Mouse (Mus musculus): Measurements from ENCODE around the gene Pla2g16. TPM values are rescaled to one million over a fixed set of nuclear protein-coding genes. Genes with fewer than 3 reads are reported as not detected.

Gene Pla2g16
- polyA plus RNA-seq, 1 experiment, result 24.9 TPM

- no peak for TF ChIP-seq CTCF (conservative IDR thresholded peaks at IDR 0.05; ENCODE audit: insufficient read depth, insufficient read length, low read depth, low read length)
- H3K36me3 ChIP-seq (ENCODE audit: control insufficient read depth, insufficient read depth, low read length), result no peaks in the 10 kb centered on the region
- DNase-seq, result peak; percentile 45
- H3K4me3 ChIP-seq (ENCODE audit: insufficient read depth, low read depth, low read length), result no peak overlapping the region
- peaks cover 4% of the 10 kb centered on the region; the same call in 1 of the 2 replicates for H3K4me1 ChIP-seq (ENCODE audit: control insufficient read depth, insufficient read depth, low read length)
- no peak overlapping the region for H3K27ac ChIP-seq (ENCODE audit: insufficient read depth, low read depth, low read length)
- no peaks in the 10 kb centered on the region; the same call in 1 of the 2 replicates for H3K27me3 ChIP-seq (replicated peaks; ENCODE audit: control insufficient read depth, insufficient read depth, low read length)
- WGBS, result 67% methylated on average over 10 of the region's 10 CpGs
Observed at GRCm38 (mm10) chr19:7562601-7563129, 5.4 kb downstream of the Pla2g16 start.

DNA sequence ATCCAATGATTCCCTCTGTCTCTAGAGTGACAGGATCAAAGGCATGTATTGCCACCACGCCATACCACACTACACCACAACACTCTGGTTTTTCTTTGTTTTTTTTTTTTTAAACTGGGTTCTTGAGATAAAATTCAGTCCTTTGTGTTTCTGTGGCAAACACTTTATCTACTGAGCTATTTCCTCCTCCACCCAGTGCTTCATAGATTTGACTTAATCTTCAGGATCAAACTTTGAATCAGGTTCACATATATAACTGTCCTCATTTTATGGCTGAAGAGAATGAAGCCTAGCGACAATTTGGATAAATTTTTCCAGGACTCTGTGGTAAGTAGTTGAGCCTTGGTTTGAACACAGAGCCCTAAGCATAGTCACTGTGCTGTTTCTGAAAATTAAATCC, 6.4 kb downstream of the Pla2g16 start:
- H3K4me1 ChIP-seq (ENCODE audit: control insufficient read depth, insufficient read depth, low read length), result no peaks in the 10 kb centered on the region
- no peak overlapping the region for H3K4me3 ChIP-seq (ENCODE audit: insufficient read depth, low read depth, low read length)
- TF ChIP-seq POLR2A (IDR thresholded peaks at IDR 0.05; ENCODE audit: low read depth, low read length) (no peak), CTCF (conservative IDR thresholded peaks at IDR 0.05; ENCODE audit: insufficient read depth, insufficient read length, low read depth, low read length) (no peak)
- DNase-seq, result no peak
- H3K36me3 ChIP-seq (ENCODE audit: control insufficient read depth, insufficient read depth, low read length), result no peaks in the 10 kb centered on the region
- H3K27me3 ChIP-seq (replicated peaks; ENCODE audit: control insufficient read depth, insufficient read depth, low read length), result no peaks in the 10 kb centered on the region; the same call in 1 of the 2 replicates
- 95% methylated on average over 2 of the region's 2 CpGs for WGBS
- H3K27ac ChIP-seq (ENCODE audit: insufficient read depth, low read depth, low read length), result no peak overlapping the region

GRCm38 (mm10) chr19:7564457-7564856, 7.2 kb downstream of the Pla2g16 start:
- TF ChIP-seq CTCF (conservative IDR thresholded peaks at IDR 0.05; ENCODE audit: insufficient read depth, insufficient read length, low read depth, low read length) (no peak), POLR2A (IDR thresholded peaks at IDR 0.05; ENCODE audit: low read depth, low read length) (no peak)
- no peaks in the 10 kb centered on the region for H3K27me3 ChIP-seq (replicated peaks; ENCODE audit: control insufficient read depth, insufficient read depth, low read length)
- no peak overlapping the region for H3K4me3 ChIP-seq (ENCODE audit: insufficient read depth, low read depth, low read length)
- H3K27ac ChIP-seq (ENCODE audit: insufficient read depth, low read depth, low read length), result no peak overlapping the region
- H3K36me3 ChIP-seq (ENCODE audit: control insufficient read depth, insufficient read depth, low read length), result no peaks in the 10 kb centered on the region
- no peaks in the 10 kb centered on the region for H3K4me1 ChIP-seq (ENCODE audit: control insufficient read depth, insufficient read depth, low read length)
- DNase-seq, result no peak
- 93% methylated on average over 1 of the region's 1 CpGs for WGBS

DNA sequence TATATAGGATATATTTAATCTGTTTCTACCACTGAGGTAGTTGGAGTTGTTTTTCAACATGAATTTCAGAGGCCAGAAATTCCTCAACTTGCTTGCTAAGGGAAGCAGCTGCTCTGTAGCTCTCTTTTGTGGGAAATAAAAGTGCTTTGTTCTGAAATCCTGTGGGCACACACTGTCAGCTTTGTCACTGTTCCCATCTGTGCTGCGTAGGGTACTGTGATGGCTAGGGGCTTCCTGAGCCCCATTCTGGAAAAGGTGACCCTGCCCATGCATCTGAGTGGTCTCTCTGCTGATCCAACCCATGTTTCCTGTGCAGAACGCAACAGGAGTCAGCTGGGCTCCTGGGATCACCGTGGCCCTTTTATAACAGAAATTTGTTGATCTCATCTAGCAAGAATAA, 9.6 kb downstream of the Pla2g16 start:
- Histone ChIP-seq H3K4me1 (ENCODE audit: control insufficient read depth, insufficient read depth, low read length) (no peaks in the 10 kb centered on the region), H3K4me3 (ENCODE audit: insufficient read depth, low read depth, low read length) (no peak overlapping the region), H3K27me3 (replicated peaks; ENCODE audit: control insufficient read depth, insufficient read depth, low read length) (no peaks in the 10 kb centered on the region), H3K27ac (ENCODE audit: insufficient read depth, low read depth, low read length) (no peak overlapping the region), H3K36me3 (ENCODE audit: control insufficient read depth, insufficient read depth, low read length) (no peaks in the 10 kb centered on the region)
- WGBS, result 84% methylated on average over 3 of the region's 3 CpGs
- TF ChIP-seq POLR2A (IDR thresholded peaks at IDR 0.05; ENCODE audit: low read depth, low read length), result no peak
- no peak for TF ChIP-seq CTCF (conservative IDR thresholded peaks at IDR 0.05; ENCODE audit: insufficient read depth, insufficient read length, low read depth, low read length)
- DNase-seq, result no peak

DNA sequence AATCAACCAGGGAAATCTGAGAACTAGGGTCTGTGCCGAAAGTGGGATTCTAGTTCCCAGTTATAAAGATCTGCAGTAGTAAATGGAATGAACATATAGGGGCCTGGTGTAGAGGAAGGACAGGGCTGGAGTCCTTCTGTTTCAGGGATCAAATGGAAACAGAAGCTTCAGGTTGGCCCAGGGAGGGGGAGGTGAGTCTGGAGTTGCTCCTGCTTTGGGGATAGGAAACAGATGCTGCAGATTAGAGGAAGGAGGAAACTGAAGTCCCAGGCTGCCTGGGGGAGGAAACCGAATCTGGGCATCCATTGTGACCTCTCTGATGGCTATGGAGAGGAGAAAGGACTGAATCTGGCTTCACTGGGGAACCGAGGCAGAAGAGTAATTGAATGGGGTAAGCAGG, 11.1 kb downstream of the Pla2g16 start:
- Histone ChIP-seq H3K27me3 (replicated peaks; ENCODE audit: control insufficient read depth, insufficient read depth, low read length) (no peaks in the 10 kb centered on the region), H3K4me1 (ENCODE audit: control insufficient read depth, insufficient read depth, low read length) (no peaks in the 10 kb centered on the region), H3K4me3 (ENCODE audit: insufficient read depth, low read depth, low read length) (no peak overlapping the region), H3K27ac (ENCODE audit: insufficient read depth, low read depth, low read length) (no peak overlapping the region), H3K36me3 (ENCODE audit: control insufficient read depth, insufficient read depth, low read length) (no peaks in the 10 kb centered on the region)
- TF ChIP-seq POLR2A (IDR thresholded peaks at IDR 0.05; ENCODE audit: low read depth, low read length) (no peak), CTCF (conservative IDR thresholded peaks at IDR 0.05; ENCODE audit: insufficient read depth, insufficient read length, low read depth, low read length) (no peak)
- no peak for DNase-seq
- 38% methylated on average over 3 of the region's 3 CpGs for WGBS

DNA sequence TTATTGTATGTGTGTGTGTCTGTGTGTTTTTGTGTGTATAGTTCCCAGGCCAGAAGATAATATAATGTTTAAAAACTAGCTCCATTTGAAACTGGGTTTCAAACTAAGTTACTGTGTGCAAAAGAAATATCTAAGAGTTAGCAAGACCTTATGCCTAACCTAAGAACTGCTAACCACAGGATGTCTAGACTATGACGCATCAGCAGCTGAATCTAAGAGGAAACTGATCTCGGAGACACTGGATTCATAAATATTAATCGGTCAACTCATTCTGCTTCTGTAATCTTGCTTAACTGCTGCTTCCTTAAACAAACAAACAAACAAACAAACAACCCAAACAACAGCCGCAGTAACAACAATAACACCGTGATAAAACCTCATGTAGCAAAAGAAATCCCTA, 12.4 kb downstream of the Pla2g16 start:
- Histone ChIP-seq H3K27me3 (replicated peaks; ENCODE audit: control insufficient read depth, insufficient read depth, low read length) (no peaks in the 10 kb centered on the region), H3K27ac (ENCODE audit: insufficient read depth, low read depth, low read length) (no peak overlapping the region), H3K36me3 (ENCODE audit: control insufficient read depth, insufficient read depth, low read length) (no peaks in the 10 kb centered on the region), H3K4me3 (ENCODE audit: insufficient read depth, low read depth, low read length) (no peak overlapping the region), H3K4me1 (ENCODE audit: control insufficient read depth, insufficient read depth, low read length) (no peaks in the 10 kb centered on the region)
- no peak for DNase-seq
- TF ChIP-seq POLR2A (IDR thresholded peaks at IDR 0.05; ENCODE audit: low read depth, low read length), result no peak
- no peak for TF ChIP-seq CTCF (conservative IDR thresholded peaks at IDR 0.05; ENCODE audit: insufficient read depth, insufficient read length, low read depth, low read length)
- 71% methylated on average over 5 of the region's 5 CpGs for WGBS

GRCm38 (mm10) chr19:7576180-7576579, 18.9 kb downstream of the Pla2g16 start:
- H3K4me3 ChIP-seq (ENCODE audit: insufficient read depth, low read depth, low read length), result no peak overlapping the region
- H3K36me3 ChIP-seq (ENCODE audit: control insufficient read depth, insufficient read depth, low read length), result no peaks in the 10 kb centered on the region
- DNase-seq, result no peak
- WGBS, result 89% methylated on average over 1 of the region's 1 CpGs
- H3K27me3 ChIP-seq (replicated peaks; ENCODE audit: control insufficient read depth, insufficient read depth, low read length), result no peaks in the 10 kb centered on the region
- no peaks in the 10 kb centered on the region for H3K4me1 ChIP-seq (ENCODE audit: control insufficient read depth, insufficient read depth, low read length)
- H3K27ac ChIP-seq (ENCODE audit: insufficient read depth, low read depth, low read length), result no peak overlapping the region
- no peak for TF ChIP-seq POLR2A (IDR thresholded peaks at IDR 0.05; ENCODE audit: low read depth, low read length)
- no peak for TF ChIP-seq CTCF (conservative IDR thresholded peaks at IDR 0.05; ENCODE audit: insufficient read depth, insufficient read length, low read depth, low read length)

All from kidney, adult 2 months (tissue).